Mouse (Mus musculus): ENCODE results near the gene Zfp64.

Zfp64 gene

DNA sequence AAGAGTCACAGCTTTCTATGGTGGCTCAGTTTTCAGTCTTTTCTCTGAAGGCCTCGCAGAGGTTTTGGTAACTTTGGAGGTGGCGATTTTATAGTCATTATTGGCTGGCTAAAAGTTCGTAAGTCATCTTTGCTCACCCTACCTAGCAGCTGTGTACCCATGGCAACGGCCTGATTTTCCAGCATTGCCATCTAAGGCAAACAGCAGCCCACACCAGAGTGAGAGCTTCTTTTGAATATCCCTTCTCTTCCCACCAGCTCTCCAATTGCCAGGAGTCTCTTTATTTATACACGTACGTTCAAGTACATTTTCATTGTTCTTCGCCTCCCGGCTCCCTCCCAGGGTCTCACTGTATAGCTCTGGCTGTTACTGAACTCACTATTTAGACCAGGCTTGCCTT lies 59.9 kb downstream of the Zfp64 start:
- 49% methylated on average over 8 of the region's 8 CpGs for WGBS

GRCm38 (mm10) chr2:168894738-168895137 lies 60.6 kb downstream of the Zfp64 start:
- 91% methylated on average over 7 of the region's 7 CpGs for WGBS

- 77% methylated on average over 2 of the region's 2 CpGs for WGBS
These were observed 63.3 kb downstream of the Zfp64 start for GRCm38 (mm10) chr2:168892057-168892456.

GRCm38 (mm10) chr2:168884641-168885040 lies 70.7 kb downstream of the Zfp64 start:
- WGBS: 76% methylated on average over 8 of the region's 8 CpGs

DNA sequence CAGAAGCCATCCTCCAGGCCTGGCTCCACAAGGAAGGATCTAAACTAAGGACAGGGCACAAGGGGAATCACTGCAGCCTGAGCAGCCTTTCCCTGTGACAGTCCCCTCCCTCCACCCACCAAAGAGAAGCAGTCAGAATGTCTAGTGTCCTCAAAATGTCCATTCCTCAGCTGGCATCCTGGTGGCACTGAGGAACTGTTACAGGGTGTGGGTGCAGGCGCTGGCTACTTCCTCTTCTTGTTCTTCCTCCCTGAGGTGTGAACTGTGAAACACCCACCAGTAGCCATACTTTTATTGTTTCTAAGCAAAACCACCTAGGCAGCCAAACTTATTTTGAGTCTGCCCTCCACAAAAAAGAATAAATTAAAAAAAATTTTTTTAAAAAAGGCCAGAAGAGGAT lies 72.4 kb downstream of the Zfp64 start:
- WGBS: 50% methylated on average over 1 of the region's 1 CpGs

DNA sequence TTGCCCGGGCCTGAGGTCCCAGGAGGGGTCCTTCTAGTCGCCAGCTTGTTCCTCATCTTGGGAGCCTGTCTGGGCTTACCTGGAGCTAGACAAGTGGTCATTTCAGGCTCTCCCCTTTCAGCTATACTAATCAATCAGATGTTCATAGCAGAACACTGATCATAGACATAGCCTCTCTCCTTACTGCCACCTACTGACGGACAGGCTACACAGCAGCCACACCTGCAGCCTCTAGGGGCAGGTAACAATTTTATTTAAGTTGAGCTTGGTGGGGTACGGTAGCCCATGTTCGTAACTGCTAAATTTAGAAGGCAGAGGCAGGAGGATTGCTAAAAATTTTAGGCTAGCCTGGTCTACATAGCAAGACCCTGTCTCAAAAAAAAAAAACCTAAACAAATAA lies 73.5 kb downstream of the Zfp64 start:
- WGBS: 54% methylated on average over 5 of the region's 5 CpGs

DNA sequence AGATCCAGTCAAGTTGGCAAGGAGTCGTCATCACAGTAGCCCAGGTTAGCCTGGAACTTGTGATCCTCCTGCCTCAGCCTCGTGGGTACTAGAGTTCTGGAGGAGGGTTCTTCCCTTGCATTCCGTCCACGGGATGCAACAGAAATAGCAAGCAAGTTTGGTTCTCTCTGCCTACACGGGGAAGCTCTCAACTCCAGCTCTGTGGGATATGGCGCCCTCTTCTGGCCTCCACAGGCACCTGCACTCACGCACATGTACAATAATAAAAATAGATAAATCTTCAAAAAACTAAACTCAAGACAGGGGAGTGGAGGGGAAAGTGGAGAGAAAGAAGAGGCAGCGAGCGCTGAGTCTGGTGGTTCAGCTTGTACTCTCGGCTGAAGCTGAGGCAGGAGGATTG lies 75.8 kb downstream of the Zfp64 start:
- WGBS: 85% methylated on average over 10 of the region's 10 CpGs

DNA sequence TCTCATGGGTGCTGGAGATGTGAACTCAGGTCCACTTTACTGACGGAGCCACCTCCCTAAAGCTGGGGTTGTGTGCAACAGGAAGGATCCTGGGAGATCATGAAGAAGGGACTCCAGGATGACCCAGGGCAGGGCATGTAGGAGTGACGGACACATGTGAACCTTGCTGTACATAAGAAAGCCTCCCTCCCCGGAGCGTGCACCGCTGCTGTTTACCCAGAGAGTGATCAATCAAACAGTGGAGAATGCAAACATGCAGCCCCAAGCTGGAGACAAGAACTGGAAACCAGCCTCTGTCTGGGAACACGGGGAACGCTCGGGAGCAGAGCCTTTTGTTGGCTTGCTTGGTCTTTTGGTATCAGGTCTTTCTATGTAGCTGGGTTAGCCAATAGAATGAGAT lies 76.7 kb downstream of the Zfp64 start:
- WGBS: 89% methylated on average over 8 of the region's 8 CpGs

- WGBS: 81% methylated on average over 4 of the region's 4 CpGs
These were observed 77.2 kb downstream of the Zfp64 start for GRCm38 (mm10) chr2:168878158-168878557.

DNA sequence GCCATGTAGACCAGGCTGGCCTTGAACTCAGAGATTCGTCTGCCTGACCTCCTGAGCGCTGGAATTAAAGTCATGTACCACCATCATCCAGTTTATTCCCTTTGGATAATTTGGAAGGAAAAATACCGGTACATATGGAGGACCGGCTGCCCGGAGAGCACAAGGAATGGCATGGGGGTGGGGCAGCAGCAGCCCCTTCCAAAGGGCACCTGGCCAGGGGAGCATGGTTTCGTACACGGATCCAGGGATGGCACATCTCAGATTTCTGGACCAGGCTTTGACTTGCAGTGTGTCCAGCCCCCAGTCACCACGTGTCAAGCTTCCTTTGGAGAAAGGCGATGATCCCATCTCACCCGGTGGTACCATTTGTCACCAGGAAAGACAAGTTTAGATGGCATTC lies 78.8 kb downstream of the Zfp64 start:
- WGBS: 89% methylated on average over 10 of the region's 10 CpGs

DNA sequence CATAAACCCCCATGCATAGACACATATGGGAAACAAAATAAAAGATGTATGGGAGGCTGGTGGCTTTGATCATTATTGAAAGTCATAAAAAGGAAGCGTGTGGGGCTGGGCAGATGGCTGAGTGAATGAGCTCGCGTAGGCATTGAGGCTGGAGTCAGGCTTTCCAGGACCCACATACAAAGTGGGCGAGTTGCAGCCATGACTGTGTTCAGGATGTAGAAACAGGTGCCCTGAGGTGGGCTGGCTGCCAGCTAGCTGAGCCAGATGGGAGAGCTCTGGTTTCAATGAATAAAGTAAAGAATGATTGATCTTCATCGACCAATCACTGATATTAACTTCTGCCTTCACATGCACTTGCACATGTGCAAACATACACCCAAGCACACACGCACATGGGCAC lies 80.9 kb downstream of the Zfp64 start:
- 74% methylated on average over 6 of the region's 6 CpGs for WGBS

GRCm38 (mm10) chr2:168871767-168872511 lies 83.4 kb downstream of the Zfp64 start:
- WGBS: 46% methylated on average over 22 of the region's 22 CpGs

DNA sequence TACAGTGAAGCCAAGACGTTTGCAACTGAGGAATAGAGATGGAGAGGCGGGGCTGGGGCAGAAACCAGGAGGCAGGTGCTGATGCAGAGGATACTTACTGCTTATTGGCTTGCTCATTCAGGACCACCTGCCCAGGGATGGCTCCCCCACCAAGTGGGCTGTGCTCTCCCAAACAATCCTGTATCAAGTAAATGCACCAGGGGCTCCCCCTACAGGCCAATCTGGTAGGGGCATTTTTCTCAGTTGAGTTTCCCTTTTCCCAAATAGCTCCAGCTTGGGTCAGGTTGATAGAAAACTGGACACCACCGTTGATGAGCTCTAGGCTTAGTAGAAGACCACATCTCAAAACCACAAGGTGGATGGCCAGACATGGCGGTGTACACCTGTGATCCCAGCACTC lies 84.9 kb downstream of the Zfp64 start:
- 67% methylated on average over 4 of the region's 4 CpGs for WGBS

DNA sequence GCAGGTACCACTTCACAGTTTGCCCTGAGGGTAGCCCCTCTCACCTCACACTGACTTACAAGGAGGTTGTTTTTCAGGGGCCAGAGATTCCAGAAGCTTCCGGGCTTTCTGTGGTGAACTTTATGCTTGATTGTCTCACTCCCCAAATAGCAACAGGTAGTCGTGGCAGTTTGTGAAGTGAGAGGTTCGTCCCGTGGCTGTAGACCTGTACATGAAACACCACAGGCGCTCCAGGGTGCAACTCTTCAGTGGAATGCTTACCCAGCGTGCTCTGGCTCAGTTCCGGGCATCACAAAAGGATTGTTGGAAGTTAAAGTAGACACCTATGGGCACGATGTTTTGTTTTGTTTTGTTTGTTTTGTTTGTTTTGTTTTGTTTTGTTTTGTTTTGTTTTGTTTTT lies 88.4 kb downstream of the Zfp64 start:
- WGBS: 89% methylated on average over 8 of the region's 8 CpGs

DNA sequence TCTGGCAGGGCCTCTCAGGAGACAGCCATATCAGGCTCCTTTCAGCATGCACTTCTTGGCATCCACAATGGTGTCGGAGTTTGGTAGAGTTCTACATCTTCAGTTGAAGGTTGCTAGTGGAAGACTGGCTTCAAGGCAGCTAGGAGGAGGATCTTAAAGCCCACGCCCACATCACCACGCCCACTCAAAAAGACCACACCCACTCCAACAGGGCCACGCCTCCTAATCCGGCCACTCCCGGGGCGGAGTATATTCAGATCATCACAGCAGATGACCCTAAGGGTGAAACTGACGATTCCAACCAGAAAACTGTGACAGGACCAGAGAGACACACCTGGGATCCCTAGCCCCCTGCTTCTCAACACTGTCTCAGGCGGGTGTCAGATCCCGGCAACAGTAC lies 89.0 kb downstream of the Zfp64 start:
- WGBS: 79% methylated on average over 10 of the region's 10 CpGs

GRCm38 (mm10) chr2:168864905-168865304 lies 90.5 kb downstream of the Zfp64 start:
- WGBS: 87% methylated on average over 5 of the region's 5 CpGs

GRCm38 (mm10) chr2:168862694-168863093 lies 92.7 kb downstream of the Zfp64 start:
- WGBS: 84% methylated on average over 4 of the region's 4 CpGs

GRCm38 (mm10) chr2:168860922-168861740 lies 94.3 kb downstream of the Zfp64 start:
- 70% methylated on average over 24 of the region's 24 CpGs for WGBS

GRCm38 (mm10) chr2:168860032-168860691 lies 95.2 kb downstream of the Zfp64 start:
- 55% methylated on average over 16 of the region's 16 CpGs for WGBS

- 46% methylated on average over 7 of the region's 7 CpGs for WGBS
These were observed 98.7 kb downstream of the Zfp64 start for GRCm38 (mm10) chr2:168856638-168857037.

DNA sequence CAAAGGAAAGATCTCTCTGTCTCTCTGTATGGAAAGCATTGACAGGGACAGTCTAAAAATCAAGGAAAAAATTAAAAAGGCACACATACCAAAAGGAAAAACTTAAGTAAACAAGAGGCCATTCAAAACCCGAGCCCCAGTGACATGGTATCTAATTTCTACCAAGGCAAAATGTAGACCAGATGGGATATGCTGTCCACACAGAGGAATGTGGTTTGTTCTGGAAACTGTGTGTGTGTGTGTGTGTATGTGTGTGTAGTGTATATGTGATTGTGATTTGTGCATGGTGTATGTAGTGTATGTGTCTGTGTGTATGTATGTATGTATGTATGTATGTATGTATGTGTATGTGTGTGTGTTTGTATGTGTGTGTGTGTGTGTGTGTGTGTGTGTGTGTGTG lies 100.6 kb downstream of the Zfp64 start:
- whole genome bisulfite sequencing: 63% methylated on average over 1 of the region's 1 CpGs

- 93% methylated on average over 13 of the region's 13 CpGs for WGBS
These were observed 101.5 kb downstream of the Zfp64 start for GRCm38 (mm10) chr2:168853869-168854268.

DNA sequence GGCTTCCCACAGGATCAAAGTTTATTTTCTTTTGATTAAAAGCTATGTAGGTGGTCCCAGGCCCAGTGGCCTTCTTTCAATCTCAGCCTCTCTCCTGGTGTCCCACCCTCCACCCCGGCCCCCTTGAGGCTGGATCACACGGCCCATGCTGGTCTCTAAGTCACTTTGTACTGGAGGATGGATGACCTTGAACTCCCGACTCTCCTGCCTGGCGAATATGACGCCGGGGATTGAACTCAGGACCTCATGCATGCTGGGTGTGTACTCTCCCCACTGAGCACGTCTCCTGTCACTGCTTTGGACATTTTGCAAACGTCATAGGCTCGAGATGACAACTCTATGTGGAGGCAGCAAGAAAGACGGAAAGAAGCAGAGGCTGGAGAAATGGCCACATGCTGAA lies 103.8 kb downstream of the Zfp64 start:
- 67% methylated on average over 10 of the region's 10 CpGs for WGBS
